Mouse (Mus musculus) hindbrain, embryonic 11.5 days (tissue): Measurements from ENCODE around the gene Fam122a. TPM values are rescaled to one million over a fixed set of nuclear protein-coding genes. Genes with fewer than 3 reads are reported as not detected.

Source experiments
- ATAC-seq: fragments of 200-750 bp; cut with Nextera tagmentation; 2 replicates; pipeline ENCODE4 v1.8.0; 2017; ENCODE audit warnings: mild to moderate bottlenecking, moderate TSS enrichment, moderate library complexity; ENCODE audit not compliant: low FRiP score
- DNase-seq: peaks from one replicate; pipeline ENCODE4 v3.0.0-alpha.2; 2015; ENCODE audit warnings: low spot score
- H3K27ac ChIP-seq: fragments of 300-500 bp; sonication (generic); 2 replicates; pipeline ENCODE4 v1.5.1; 2014; ENCODE audit warnings: mild to moderate bottlenecking, low read depth, low read length
- H3K27me3 ChIP-seq: fragments of 300-500 bp; sonication (generic); 2 replicates; pipeline ENCODE4 v1.6.1; 2014; ENCODE audit warnings: mild to moderate bottlenecking, low read length, moderate library complexity, mixed read lengths; ENCODE audit not compliant: control insufficient read depth, insufficient read depth
- H3K36me3 ChIP-seq: fragments of 300-500 bp; sonication (generic); 2 replicates; pipeline ENCODE4 v1.6.1; 2014; ENCODE audit warnings: mild to moderate bottlenecking, low read length, moderate library complexity, mixed read lengths; ENCODE audit not compliant: control insufficient read depth, insufficient read depth
- H3K4me1 ChIP-seq: fragments of 300-500 bp; sonication (generic); replicated peaks from 2 replicates; pipeline ENCODE4 v1.6.1; 2014; ENCODE audit warnings: low read length, mixed read lengths; ENCODE audit not compliant: control insufficient read depth, insufficient read depth
- H3K4me2 ChIP-seq: fragments of 300-500 bp; sonication (generic); replicated peaks from 2 replicates; pipeline ENCODE4 v1.6.1; 2014; ENCODE audit warnings: mild to moderate bottlenecking, low read depth, low read length
- H3K4me3 ChIP-seq: fragments of 300-500 bp; sonication (generic); 2 replicates; pipeline ENCODE4 v1.5.1; 2014; ENCODE audit warnings: low read depth, low read length
- H3K9ac ChIP-seq: fragments of 300-500 bp; sonication (generic); 2 replicates; pipeline ENCODE4 v1.6.1; 2014; ENCODE audit warnings: low read depth, low read length
- H3K9me3 ChIP-seq: fragments of 300-500 bp; sonication (generic); 2 replicates; pipeline ENCODE4 v1.6.1; 2016; ENCODE audit warnings: low read length; ENCODE audit not compliant: control insufficient read depth
- WGBS: fragments of 180-500 bp; shearing (Covaris S2); extraction: QIAGEN DNeasy Blood & Tissue Kit; methylation state at CpG from one replicate; pipeline ENCODE4 v1.1.7; 2014; 5-methylcytosine and 5-hydroxymethylcytosine counted together
- polyA plus RNA-seq: library from polyadenylated mRNA; unstranded; fragments of >200 nt; fragmentation: Nextera tagmentation; extraction: Ambion mirVana; gene quantifications from 2 replicates; pipeline ENCODE4 v1.2.1, GENCODE M21; 2014

Gene Fam122a
- polyA plus RNA-seq, 1 experiment from 2014 or later: 64.2 TPM

- H3K27ac ChIP-seq: no peak overlapping the region
- ATAC-seq (no peak), DNase-seq (no peak)
- no peak overlapping the region for H3K9ac ChIP-seq
- H3K9me3 ChIP-seq: no peaks in the 10 kb centered on the region
- H3K27me3 ChIP-seq: no peaks in the 10 kb centered on the region
- no peak overlapping the region for H3K4me2 ChIP-seq
- 72% methylated on average over 4 of the region's 4 CpGs for WGBS
- no peak overlapping the region for H3K4me3 ChIP-seq
- H3K4me1 ChIP-seq: no peaks in the 10 kb centered on the region
- H3K36me3 ChIP-seq: no peaks in the 10 kb centered on the region
Measured at GRCm38 (mm10) chr19:24427258-24427657, 49.9 kb downstream of the Fam122a start.

- no peak for ATAC-seq
- H3K4me2 ChIP-seq: no peak overlapping the region
- WGBS: 80% methylated on average over 7 of the region's 7 CpGs
- H3K36me3 ChIP-seq: no peaks in the 10 kb centered on the region
- no peak for DNase-seq
- no peaks in the 10 kb centered on the region for H3K27me3 ChIP-seq
- no peak overlapping the region for H3K4me3 ChIP-seq
- H3K4me1 ChIP-seq: no peaks in the 10 kb centered on the region
- no peaks in the 10 kb centered on the region for H3K9me3 ChIP-seq
- H3K27ac ChIP-seq: no peak overlapping the region
- H3K9ac ChIP-seq: no peak overlapping the region
Measured at GRCm38 (mm10) chr19:24426759-24427181, 50.4 kb downstream of the Fam122a start.

Other genes starting within 250 kb of the Fam122a start
- 49.0 and 49.3 TPM in 2 replicates for gene Fxn, start 196.8 kb downstream of the Fam122a start, polyA plus RNA-seq
- 2.0 and 2.2 TPM in 2 replicates for gene Pip5k1b, start 78.5 kb upstream of the Fam122a start, polyA plus RNA-seq
- 0.57 and 0.88 TPM in 2 replicates for gene Tmem252, start 196.7 kb upstream of the Fam122a start, polyA plus RNA-seq